Mouse (Mus musculus): ENCODE results near the gene Cd55b. TPM values are rescaled to one million over a fixed set of nuclear protein-coding genes. Genes with fewer than 3 reads are reported as not detected.

Gene Cd55b
- polyA plus RNA-seq, 1 experiment from 2014 or later = 0.13 TPM

DNA sequence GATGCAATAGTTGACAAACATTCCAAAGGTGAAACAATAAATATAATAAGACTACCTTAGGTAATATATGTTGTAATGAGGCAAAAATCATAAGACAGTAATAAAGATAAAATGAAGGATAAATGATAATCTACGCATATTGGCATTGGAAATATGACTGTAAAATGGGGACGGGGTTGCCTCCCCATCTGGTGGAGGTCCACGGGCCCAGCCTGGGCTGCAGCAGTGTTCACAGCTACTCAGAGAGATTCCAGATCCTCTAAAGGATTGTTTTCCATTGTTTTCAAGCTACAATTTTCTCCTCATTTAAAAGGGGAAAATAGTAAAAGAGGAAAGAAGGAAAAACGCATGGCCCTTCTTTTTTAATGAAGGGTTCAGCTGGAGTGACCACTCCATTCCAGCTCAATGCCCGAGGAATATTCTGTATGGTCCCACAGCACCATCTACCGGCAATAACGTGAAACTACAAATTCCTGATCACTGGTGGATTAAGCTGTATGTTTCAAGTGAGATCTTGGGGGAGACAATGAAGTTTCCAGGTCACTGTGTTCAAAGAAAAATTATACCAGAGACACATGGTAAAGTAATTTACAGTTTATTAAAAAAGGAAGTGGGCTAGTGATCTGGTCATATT lies 50.8 kb downstream of the Cd55b start:
- Histone ChIP-seq H3K36me3 (ENCODE audit: control insufficient read depth, insufficient read depth) (no peaks in the 10 kb centered on the region), H3K9me3 (replicated peaks; ENCODE audit: control insufficient read depth, low read length) (no peaks in the 10 kb centered on the region), H3K4me3 (ENCODE audit: low read length) (no peak overlapping the region), H3K9ac (ENCODE audit: low read length) (no peak overlapping the region), H3K27ac (ENCODE audit: low read length) (no peak overlapping the region), H3K4me2 (ENCODE audit: low read depth, low read length) (no peak overlapping the region), H3K4me1 (ENCODE audit: control insufficient read depth, insufficient read depth, low read length) (peaks cover 6% of the 10 kb centered on the region; the same call in 1 of the 2 replicates), H3K27me3 (ENCODE audit: control insufficient read depth, insufficient read depth, low read length) (no peaks in the 10 kb centered on the region)
- 34% methylated on average over 7 of the region's 7 CpGs for WGBS
- ATAC-seq (replicated peaks; ENCODE audit: extremely low read depth, insufficient read depth, low FRiP score) = no peak

GRCm38 (mm10) chr1:130371291-130371690 lies 51.5 kb downstream of the Cd55b start:
- peaks cover 6% of the 10 kb centered on the region; the same call in 1 of the 2 replicates for H3K4me1 ChIP-seq (ENCODE audit: control insufficient read depth, insufficient read depth, low read length)
- WGBS = 79% methylated on average over 5 of the region's 5 CpGs
- no peak overlapping the region for H3K9ac ChIP-seq (ENCODE audit: low read length)
- no peak overlapping the region for H3K4me2 ChIP-seq (ENCODE audit: low read depth, low read length)
- no peak overlapping the region for H3K27ac ChIP-seq (ENCODE audit: low read length)
- H3K27me3 ChIP-seq (ENCODE audit: control insufficient read depth, insufficient read depth, low read length) = no peaks in the 10 kb centered on the region
- no peaks in the 10 kb centered on the region for H3K9me3 ChIP-seq (replicated peaks; ENCODE audit: control insufficient read depth, low read length)
- ATAC-seq (replicated peaks; ENCODE audit: extremely low read depth, insufficient read depth, low FRiP score) = no peak
- no peaks in the 10 kb centered on the region for H3K36me3 ChIP-seq (ENCODE audit: control insufficient read depth, insufficient read depth)
- no peak overlapping the region for H3K4me3 ChIP-seq (ENCODE audit: low read length)

DNA sequence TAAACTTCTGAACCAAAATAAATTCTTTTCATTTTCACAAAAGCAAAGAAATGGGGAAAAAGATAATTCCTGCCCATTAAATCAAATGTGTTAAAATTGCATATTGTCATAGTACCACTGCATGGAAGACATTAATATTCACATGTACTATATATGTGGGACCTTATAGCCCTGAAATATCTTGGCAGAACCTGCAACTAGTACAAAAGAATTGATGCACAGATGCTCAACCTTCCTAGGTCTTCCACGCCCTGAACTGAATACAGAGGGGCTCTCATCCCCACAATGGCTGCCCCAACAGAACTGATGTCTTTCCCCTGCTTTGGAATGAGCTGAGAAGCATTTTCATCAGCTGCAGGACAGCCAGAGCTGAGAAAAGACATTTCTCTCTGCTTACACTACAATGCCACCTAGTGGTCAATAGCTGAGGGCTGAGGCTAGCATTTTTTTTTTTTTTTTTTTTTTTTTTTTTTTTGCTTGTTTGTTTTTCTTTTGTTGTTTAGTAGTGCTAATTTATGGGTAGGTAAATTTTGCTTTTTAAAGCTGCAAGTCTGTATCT lies 72.7 kb downstream of the Cd55b start:
- Histone ChIP-seq H3K27ac (ENCODE audit: low read length) (no peak overlapping the region), H3K4me3 (ENCODE audit: low read length) (no peak overlapping the region), H3K36me3 (ENCODE audit: control insufficient read depth, insufficient read depth) (no peaks in the 10 kb centered on the region), H3K9ac (ENCODE audit: low read length) (no peak overlapping the region), H3K9me3 (replicated peaks; ENCODE audit: control insufficient read depth, low read length) (no peaks in the 10 kb centered on the region), H3K27me3 (ENCODE audit: control insufficient read depth, insufficient read depth, low read length) (no peaks in the 10 kb centered on the region), H3K4me1 (ENCODE audit: control insufficient read depth, insufficient read depth, low read length) (no peaks in the 10 kb centered on the region), H3K4me2 (ENCODE audit: low read depth, low read length) (no peak overlapping the region)
- 9% methylated on average over 1 of the region's 1 CpGs for WGBS
- no peak for ATAC-seq (replicated peaks; ENCODE audit: extremely low read depth, insufficient read depth, low FRiP score)

- 52% methylated on average over 9 of the region's 9 CpGs for WGBS
- no peak overlapping the region for H3K4me3 ChIP-seq (ENCODE audit: low read length)
- no peak overlapping the region for H3K9ac ChIP-seq (ENCODE audit: low read length)
- no peak overlapping the region for H3K27ac ChIP-seq (ENCODE audit: low read length)
- H3K4me2 ChIP-seq (ENCODE audit: low read depth, low read length) = no peak overlapping the region
- ATAC-seq (replicated peaks; ENCODE audit: extremely low read depth, insufficient read depth, low FRiP score) = no peak
- no peaks in the 10 kb centered on the region for H3K36me3 ChIP-seq (ENCODE audit: control insufficient read depth, insufficient read depth)
- no peaks in the 10 kb centered on the region for H3K27me3 ChIP-seq (ENCODE audit: control insufficient read depth, insufficient read depth, low read length)
- no peaks in the 10 kb centered on the region for H3K9me3 ChIP-seq (replicated peaks; ENCODE audit: control insufficient read depth, low read length)
- H3K4me1 ChIP-seq (ENCODE audit: control insufficient read depth, insufficient read depth, low read length) = no peaks in the 10 kb centered on the region
These were observed 80.4 kb downstream of the Cd55b start for GRCm38 (mm10) chr1:130342429-130342828.

Other genes with a start within 250 kb of the Cd55b start
- gene Cd55, start 39.7 kb upstream of the Cd55b start, polyA plus RNA-seq (2015; fragmentation: Nextera tagmentation; extraction: Ambion mirVana) = 11.7 and 12.5 TPM in 2 replicates
- gene Zp3r, start 206.6 kb upstream of the Cd55b start, polyA plus RNA-seq (2015; fragmentation: Nextera tagmentation; extraction: Ambion mirVana) = 0.08 TPM in 1 of 2 replicates, not detected in the other
- not detected in 2 replicates for gene C4bp, start 238.6 kb upstream of the Cd55b start, polyA plus RNA-seq (2015; fragmentation: Nextera tagmentation; extraction: Ambion mirVana)